Mouse (Mus musculus) thymus, postnatal 4 days (tissue): ENCODE results near the gene Gm9.
"Not testable (repeated sequence)": the region's sequence is repeated elsewhere in the genome, so short reads cannot be mapped to it uniquely, and the experiment has no call there.

Experiments used
- DNase-seq: peaks from one replicate; pipeline ENCODE4 v3.0.0; 2021

Gene Gm9

DNA sequence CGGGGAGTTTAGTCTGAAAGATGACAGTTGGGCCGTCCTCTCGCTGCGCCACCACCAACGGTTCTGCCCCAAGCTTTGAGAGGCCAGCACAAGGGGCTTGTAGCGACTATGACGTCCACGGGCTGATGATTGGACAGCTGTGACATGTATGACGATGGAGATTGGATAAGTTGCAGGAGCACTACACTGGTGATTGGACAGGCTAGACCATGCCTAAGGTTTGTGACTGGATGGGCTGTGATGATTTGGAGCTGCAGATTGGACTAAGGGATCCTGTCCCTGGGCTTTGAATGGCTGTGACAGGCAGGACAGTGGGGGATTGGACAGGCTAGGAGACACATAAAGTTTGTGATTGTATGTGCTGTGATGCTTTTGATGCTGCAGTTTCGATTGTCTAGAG is at the start of gene Gm9:
Gm9 (minus strand) TSS at position 101 of the 400 bp plus-strand sequence.
- DNase-seq: no peak

- DNase-seq: not testable (repeated sequence)
These were observed 38.8 kb upstream of the Gm9 start, which contains the start of gene Rhox3a for GRCm38 (mm10) chrX:37249619-37250018. Gene Rhox3a (plus strand): TSS chrX:37249919.

GRCm38 (mm10) chrX:37244676-37245075 is 33.8 kb upstream of the Gm9 start, which contains the start of gene Rhox2a:
Gene Rhox2a (plus strand): TSS chrX:37244976.
- DNase-seq: not testable (repeated sequence)

DNA sequence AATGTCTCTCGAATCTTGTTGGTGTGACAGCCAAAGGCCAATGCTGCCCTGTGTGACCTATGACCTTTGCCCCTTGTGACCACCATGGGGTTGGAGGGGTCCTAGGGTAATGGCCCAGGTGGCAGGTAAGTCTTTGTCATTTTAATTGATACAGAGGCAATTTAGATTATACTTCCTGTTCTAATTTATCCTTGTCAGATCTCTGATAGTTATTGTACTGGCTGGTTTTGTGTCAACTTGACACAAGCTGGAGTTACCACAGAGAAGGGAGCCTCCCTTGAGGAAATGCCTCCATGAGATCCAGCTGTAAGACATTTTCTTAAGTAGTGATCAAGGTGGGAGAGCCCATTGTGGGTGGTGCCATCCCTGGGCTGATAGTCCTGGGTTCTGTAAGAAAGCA is 11.3 kb upstream of the Gm9 start, which contains the start of gene Rhox1:
Rhox1 (minus strand) TSS at position 101 of the 400 bp plus-strand sequence.
- not testable (repeated sequence) for DNase-seq

- DNase-seq: no peak
These were observed 12.2 kb downstream of the Gm9 start for GRCm38 (mm10) chrX:37198676-37199075.

DNA sequence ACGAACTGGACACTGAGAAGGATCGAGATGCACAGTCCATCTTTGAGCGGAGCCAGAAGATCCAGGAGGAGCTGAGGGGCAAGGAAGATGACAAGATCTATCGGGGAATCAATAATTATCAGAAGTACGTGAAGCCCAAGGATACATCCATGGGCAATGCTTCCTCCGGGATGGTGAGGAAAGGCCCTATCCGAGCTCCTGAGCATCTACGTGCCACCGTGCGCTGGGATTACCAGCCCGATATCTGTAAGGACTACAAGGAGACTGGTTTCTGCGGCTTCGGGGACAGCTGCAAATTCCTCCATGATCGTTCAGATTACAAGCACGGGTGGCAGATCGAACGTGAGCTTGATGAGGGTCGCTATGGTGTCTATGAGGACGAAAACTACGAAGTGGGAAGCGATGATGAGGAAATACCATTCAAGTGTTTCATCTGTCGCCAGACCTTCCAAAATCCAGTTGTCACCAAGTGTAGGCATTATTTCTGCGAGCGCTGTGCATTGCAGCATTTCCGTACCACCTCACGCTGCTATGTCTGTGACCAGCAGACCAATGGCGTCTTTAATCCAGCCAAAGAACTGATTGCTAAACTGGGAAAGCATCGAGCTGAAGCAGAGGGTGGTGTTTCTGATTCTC is 19.0 kb downstream of the Gm9 start:
- peak; percentile 17 for DNase-seq

DNA sequence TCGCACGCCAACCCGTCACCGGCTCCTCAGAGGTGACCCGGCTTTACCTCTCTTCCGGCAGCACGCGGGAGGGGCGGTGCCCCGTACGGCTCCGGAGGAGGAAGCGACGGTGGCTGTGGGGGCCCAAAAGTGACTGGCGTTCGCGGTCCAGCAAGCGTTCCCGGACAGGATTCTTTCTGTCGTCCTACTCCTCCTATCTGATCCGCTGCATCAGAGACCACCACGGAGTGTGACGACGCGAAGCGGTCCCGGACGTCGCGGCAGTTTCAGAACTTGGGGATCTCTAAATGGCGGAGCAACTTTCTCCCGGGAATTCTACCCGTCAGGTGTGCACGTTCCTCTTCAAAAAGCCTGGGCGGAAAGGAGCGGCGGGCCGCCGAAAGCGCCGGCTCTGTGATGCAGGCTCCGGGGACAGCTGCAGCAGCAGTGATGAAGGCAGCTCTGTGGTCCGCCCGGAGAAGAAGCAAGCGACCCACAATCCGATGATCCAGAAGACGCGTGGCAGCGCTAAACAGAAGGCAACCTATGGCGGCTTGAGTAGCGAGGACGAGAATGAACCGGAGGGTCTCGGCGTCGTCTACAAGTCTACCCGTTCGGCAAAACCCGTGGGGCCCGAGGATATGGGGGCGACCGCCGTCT is 19.6 kb downstream of the Gm9 start, which contains the start of the genes Ndufa1 and Rnf113a1:
Ndufa1 (minus strand) TSS at position 59 of the 639 bp plus-strand sequence.
Rnf113a1 (plus strand) TSS at position 141 of the 639 bp plus-strand sequence.
- DNase-seq: peak; percentile 88

GRCm38 (mm10) chrX:37190755-37191104 is 20.1 kb downstream of the Gm9 start:
- DNase-seq: no peak

DNA sequence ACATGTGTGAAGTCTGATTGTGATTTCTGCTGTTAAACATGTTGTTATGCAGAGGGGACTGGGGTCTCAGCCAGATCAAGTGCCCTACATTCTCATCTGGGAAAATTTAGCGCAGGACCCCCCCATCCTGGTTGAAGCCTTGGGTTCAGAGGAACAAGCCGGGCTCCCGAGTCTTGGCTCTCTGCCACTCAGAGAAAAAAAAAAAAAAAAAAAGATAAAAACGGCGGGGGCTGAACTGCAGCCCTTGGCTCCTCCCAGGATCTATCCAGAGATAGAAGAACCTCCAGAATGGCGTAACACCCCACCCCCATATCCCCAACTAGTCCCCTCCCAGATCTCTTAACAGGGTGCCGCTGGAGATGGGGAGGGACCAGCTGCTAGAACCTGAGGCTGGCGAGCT is 26.4 kb downstream of the Gm9 start:
- DNase-seq: not testable (repeated sequence)

DNA sequence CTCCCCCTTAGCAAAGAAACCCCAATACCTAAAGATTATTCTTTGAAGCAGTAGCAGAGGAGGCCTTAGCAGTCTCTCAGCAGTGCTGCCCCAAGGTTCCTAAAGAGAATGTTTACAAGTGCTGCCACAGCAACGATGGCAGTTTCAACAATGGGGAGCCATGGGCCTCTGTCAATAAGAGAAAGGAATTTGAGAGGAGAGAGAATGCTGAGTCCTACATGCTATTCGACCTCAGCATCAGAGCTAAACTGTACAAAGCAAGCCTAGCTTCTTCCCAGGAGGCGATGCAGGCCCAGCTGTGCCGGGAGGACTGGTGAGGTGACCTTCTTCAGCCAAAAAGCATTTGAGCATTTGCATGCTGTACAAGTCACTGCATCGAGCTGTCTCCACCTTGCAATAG is 42.1 kb downstream of the Gm9 start, which contains the start of gene Akap14:
Akap14 (minus strand) TSS at position 101 of the 400 bp plus-strand sequence.
- no peak for DNase-seq

DNA sequence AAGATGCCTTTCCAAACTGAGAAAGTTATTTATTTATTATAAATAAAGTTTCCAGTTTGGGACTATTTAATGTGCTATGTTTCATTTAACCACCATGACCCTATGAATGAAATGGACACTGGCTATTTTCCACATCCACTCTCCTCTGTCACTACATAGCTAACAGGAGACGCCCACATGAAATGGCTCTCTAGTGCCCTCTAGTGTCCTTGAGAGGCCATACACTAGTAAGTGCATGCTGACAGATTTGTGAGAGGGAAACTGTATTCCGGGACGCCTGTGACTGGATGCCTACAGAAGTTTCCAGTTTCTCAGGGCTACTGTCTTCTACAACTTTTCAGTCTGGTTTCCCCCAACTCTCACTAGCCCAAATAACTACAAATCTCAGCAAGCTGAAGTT is 43.8 kb downstream of the Gm9 start:
- peak; percentile 25 for DNase-seq

DNA sequence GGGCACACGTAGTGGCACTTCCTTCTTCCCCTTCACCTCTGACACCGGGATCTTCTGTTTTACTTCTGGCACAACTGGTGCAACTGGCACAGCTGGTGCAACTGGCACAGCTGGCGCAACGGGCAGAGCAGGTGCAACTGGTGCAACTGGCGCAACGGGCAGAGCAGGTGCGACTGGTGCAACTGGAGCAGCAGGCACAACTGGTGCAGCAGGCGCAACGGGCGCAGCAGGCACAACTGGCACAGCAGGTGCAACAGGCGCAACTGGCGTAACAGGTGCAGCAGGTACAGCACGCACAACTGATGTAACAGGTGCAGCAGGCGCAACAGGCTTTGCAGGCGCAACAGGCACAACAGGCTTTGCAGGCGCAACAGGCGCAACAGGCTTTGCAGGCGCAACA is 47.7 kb downstream of the Gm9 start:
- DNase-seq: no peak

GRCm38 (mm10) chrX:37161169-37161568 is 49.7 kb downstream of the Gm9 start:
- DNase-seq: peak; percentile 5
